In genomic region chr19:8722559-8722906, GRCm38 (mm10) we compare ENCODE assay signal across 8 mouse cellular contexts. TPM values are rescaled to one million over a fixed set of nuclear protein-coding genes. Genes with fewer than 3 reads are reported as not detected.
DNase-seq lines count a peak whose midpoint lies in the region; ATAC-seq lines count a peak whose summit lies in the region.

No protein-coding gene starts in this region.

- peak; percentile 0; the same call in 1 of the 2 replicates for ATAC-seq in kidney, embryonic 14.5 days (ENCODE audit: low FRiP score, low TSS enrichment)
- ATAC-seq in hindbrain, embryonic 13.5 days (ENCODE audit: low FRiP score), result peak; percentile 44
- ATAC-seq in midbrain, embryonic 12.5 days (ENCODE audit: low FRiP score, low read depth), result peak; percentile 7; the same call in 1 of the 2 replicates

- 0 out of 2 replicates have a peak, but pooled peaks cover 6% of the 10 kb centered on the region for H3K4me1 ChIP-seq in kidney, embryonic 14.5 days (ENCODE audit: control insufficient read depth, insufficient read depth, low read length)
- no peaks in the 10 kb centered on the region for H3K4me1 ChIP-seq in brown adipose tissue, adult 24 weeks (ENCODE audit: control insufficient read depth, insufficient read depth, insufficient read length, low read length)
- peaks cover 41% of the 10 kb centered on the region for H3K4me1 ChIP-seq in hindbrain, embryonic 13.5 days (replicated peaks)
- peaks cover 33% of the 10 kb centered on the region for H3K4me1 ChIP-seq in midbrain, embryonic 12.5 days

- DNase-seq in kidney, adult 18-20 months, result no peak
- no peak for DNase-seq in left cerebral cortex, adult 18-20 months (ENCODE audit: low spot score in 2 of 2)
- no peak for DNase-seq in adrenal gland, postnatal 36 days
- DNase-seq in cerebellum, adult 11 months, result no peak

- H3K4me2 ChIP-seq in kidney, embryonic 14.5 days (replicated peaks; ENCODE audit: low read depth, low read length), result peak overlapping the region; percentile 53
- H3K4me2 ChIP-seq in hindbrain, embryonic 13.5 days, result peak overlapping the region; percentile 76
- H3K4me2 ChIP-seq in midbrain, embryonic 12.5 days (replicated peaks), result peak overlapping the region; percentile 78

- H3K4me3 ChIP-seq in kidney, embryonic 14.5 days (ENCODE audit: low read length), result peak overlapping the region; percentile 82
- peak overlapping the region; percentile 64 for H3K4me3 ChIP-seq in brown adipose tissue, adult 24 weeks (ENCODE audit: insufficient read depth, low read depth, low read length)
- H3K4me3 ChIP-seq in hindbrain, embryonic 13.5 days, result peak overlapping the region; percentile 68
- peak overlapping the region; percentile 82 for H3K4me3 ChIP-seq in midbrain, embryonic 12.5 days

- H3K36me3 ChIP-seq in kidney, embryonic 14.5 days (ENCODE audit: control insufficient read depth, insufficient read depth, low read length), result peaks cover 32% of the 10 kb centered on the region
- H3K36me3 ChIP-seq in hindbrain, embryonic 13.5 days, result peaks cover 28% of the 10 kb centered on the region
- H3K36me3 ChIP-seq in midbrain, embryonic 12.5 days, result peaks cover 22% of the 10 kb centered on the region

- H3K27me3 ChIP-seq in kidney, embryonic 14.5 days (ENCODE audit: control insufficient read depth, insufficient read depth, low read length), result no peaks in the 10 kb centered on the region
- H3K27me3 ChIP-seq in hindbrain, embryonic 13.5 days, result no peaks in the 10 kb centered on the region
- no peaks in the 10 kb centered on the region for H3K27me3 ChIP-seq in midbrain, embryonic 12.5 days

- H3K9me3 ChIP-seq in kidney, embryonic 14.5 days (ENCODE audit: control insufficient read depth, low read length), result no peaks in the 10 kb centered on the region
- H3K9me3 ChIP-seq in hindbrain, embryonic 13.5 days, result no peaks in the 10 kb centered on the region
- H3K9me3 ChIP-seq in midbrain, embryonic 12.5 days, result no peaks in the 10 kb centered on the region

- H3K27ac ChIP-seq in kidney, embryonic 14.5 days (ENCODE audit: low read depth, low read length), result peak overlapping the region; percentile 97
- H3K27ac ChIP-seq in brown adipose tissue, adult 24 weeks (replicated peaks; ENCODE audit: low read depth, low read length), result peak overlapping the region; percentile 79
- peak overlapping the region; percentile 96 for H3K27ac ChIP-seq in hindbrain, embryonic 13.5 days
- H3K27ac ChIP-seq in midbrain, embryonic 12.5 days (replicated peaks), result peak overlapping the region; percentile 93

- 2% methylated on average over 5 of the region's 5 CpGs for WGBS in kidney, embryonic 14.5 days
- 2% methylated on average over 5 of the region's 5 CpGs for WGBS in hindbrain, embryonic 13.5 days
- 1% methylated on average over 5 of the region's 5 CpGs for WGBS in midbrain, embryonic 12.5 days

- H3K9ac ChIP-seq in kidney, embryonic 14.5 days (ENCODE audit: low read depth, low read length), result peak overlapping the region; percentile 86
- peak overlapping the region; percentile 96 for H3K9ac ChIP-seq in hindbrain, embryonic 13.5 days
- H3K9ac ChIP-seq in midbrain, embryonic 12.5 days (replicated peaks), result peak overlapping the region; percentile 82

RNA-seq across cellular contexts. Expression of gene Slc3a2, which starts 0.6 kb away (rescaled TPM):
- 114 and 123 TPM in 2 replicates for polyA plus RNA-seq in kidney, embryonic 14.5 days (2014; fragmentation: Nextera tagmentation; extraction: Ambion mirVana)
- polyA plus RNA-seq in brown adipose tissue, adult 24 weeks (2012; ENCODE audit: insufficient read depth, insufficient read length, missing spikeins), result 32.8 and 41.0 TPM in 2 replicates
- polyA plus RNA-seq in hindbrain, embryonic 13.5 days (2015; fragmentation: Nextera tagmentation; extraction: Ambion mirVana), result 153 and 163 TPM in 2 replicates
- 138 and 150 TPM in 2 replicates for polyA plus RNA-seq in midbrain, embryonic 12.5 days (2016; fragmentation: Nextera tagmentation; extraction: Ambion mirVana)
- total RNA-seq in left cerebral cortex, adult 18-20 months (2021), result 100 to 1,000 TPM; 148 to 152 TPM
- 100 to 1,000 TPM; 354 to 445 TPM for total RNA-seq in adrenal gland, postnatal 36 days (2021)

RNA-seq across cellular contexts. Expression of gene Wdr74, which starts 13.1 kb away (rescaled TPM):
- polyA plus RNA-seq in kidney, embryonic 14.5 days (2014; fragmentation: Nextera tagmentation; extraction: Ambion mirVana), result 82.9 and 97.3 TPM in 2 replicates
- 28.2 and 31.8 TPM in 2 replicates for polyA plus RNA-seq in brown adipose tissue, adult 24 weeks (2012; ENCODE audit: insufficient read depth, insufficient read length, missing spikeins)
- 82.6 and 89.9 TPM in 2 replicates for polyA plus RNA-seq in hindbrain, embryonic 13.5 days (2015; fragmentation: Nextera tagmentation; extraction: Ambion mirVana)
- 78.5 and 80.7 TPM in 2 replicates for polyA plus RNA-seq in midbrain, embryonic 12.5 days (2016; fragmentation: Nextera tagmentation; extraction: Ambion mirVana)
- total RNA-seq in left cerebral cortex, adult 18-20 months (2021), result 10 to 100 TPM; 46.9 to 50.5 TPM
- 10 to 100 TPM; 52.3 to 71.2 TPM for total RNA-seq in adrenal gland, postnatal 36 days (2021)

RNA-seq across cellular contexts. Expression of gene 1700092M07Rik, which starts 18.0 kb away (rescaled TPM):
- polyA plus RNA-seq in kidney, embryonic 14.5 days (2014; fragmentation: Nextera tagmentation; extraction: Ambion mirVana), result 0.70 and 2.3 TPM in 2 replicates
- polyA plus RNA-seq in brown adipose tissue, adult 24 weeks (2012; ENCODE audit: insufficient read depth, insufficient read length, missing spikeins), result not detected in 2 replicates
- 1.9 and 3.0 TPM in 2 replicates for polyA plus RNA-seq in hindbrain, embryonic 13.5 days (2015; fragmentation: Nextera tagmentation; extraction: Ambion mirVana)
- 3.3 and 4.5 TPM in 2 replicates for polyA plus RNA-seq in midbrain, embryonic 12.5 days (2016; fragmentation: Nextera tagmentation; extraction: Ambion mirVana)
- 1 to 10 TPM in 1 of 2 experiments, under 1 TPM in 1; 0.94 to 1.5 TPM for total RNA-seq in left cerebral cortex, adult 18-20 months (2021)
- 1 to 10 TPM in 1 of 2 experiments, under 1 TPM in 1; 0.82 to 1.0 TPM for total RNA-seq in adrenal gland, postnatal 36 days (2021)

RNA-seq across cellular contexts. Expression of gene Stx5a, which starts 18.7 kb away (rescaled TPM):
- polyA plus RNA-seq in kidney, embryonic 14.5 days (2014; fragmentation: Nextera tagmentation; extraction: Ambion mirVana), result 114 and 128 TPM in 2 replicates
- 30.7 and 43.6 TPM in 2 replicates for polyA plus RNA-seq in brown adipose tissue, adult 24 weeks (2012; ENCODE audit: insufficient read depth, insufficient read length, missing spikeins)
- 120 and 128 TPM in 2 replicates for polyA plus RNA-seq in hindbrain, embryonic 13.5 days (2015; fragmentation: Nextera tagmentation; extraction: Ambion mirVana)
- 121 and 127 TPM in 2 replicates for polyA plus RNA-seq in midbrain, embryonic 12.5 days (2016; fragmentation: Nextera tagmentation; extraction: Ambion mirVana)
- total RNA-seq in left cerebral cortex, adult 18-20 months (2021), result 10 to 100 TPM; 70.1 to 72.7 TPM
- 10 to 100 TPM; 83.6 to 92.9 TPM for total RNA-seq in adrenal gland, postnatal 36 days (2021)

RNA-seq across cellular contexts. Expression of gene Nxf1, which starts 34.3 kb away (rescaled TPM):
- 155 and 198 TPM in 2 replicates for polyA plus RNA-seq in kidney, embryonic 14.5 days (2014; fragmentation: Nextera tagmentation; extraction: Ambion mirVana)
- 51.6 and 58.1 TPM in 2 replicates for polyA plus RNA-seq in brown adipose tissue, adult 24 weeks (2012; ENCODE audit: insufficient read depth, insufficient read length, missing spikeins)
- polyA plus RNA-seq in hindbrain, embryonic 13.5 days (2015; fragmentation: Nextera tagmentation; extraction: Ambion mirVana), result 168 and 170 TPM in 2 replicates
- polyA plus RNA-seq in midbrain, embryonic 12.5 days (2016; fragmentation: Nextera tagmentation; extraction: Ambion mirVana), result 210 and 224 TPM in 2 replicates
- total RNA-seq in left cerebral cortex, adult 18-20 months (2021), result 10 to 100 TPM; 78.1 to 88.5 TPM
- 100 to 1,000 TPM in 1 of 2 experiments, 10 to 100 TPM in 1; 94.7 to 144 TPM for total RNA-seq in adrenal gland, postnatal 36 days (2021)
